Mouse (Mus musculus): ENCODE measurements at regions not wholly inside any gene's neighbourhood (a gene's known extent, or its start where the extent isn't known, plus 50 kb on each side); places are given as distances from the start of the nearest gene placed in this dataset.
A peak's percentile ranks its signal among the peaks of the same experiment; 100 is the strongest.

GRCm38 (mm10) chr4:55711500-55712341 is 179.5 kb upstream of the Klf4 start:
- ATAC-seq (ENCODE audit: insufficient read depth, low FRiP score, low read depth), result peak; percentile 58; the same call in 1 of the 2 replicates

GRCm38 (mm10) chr4:55710476-55710875 is 178.2 kb upstream of the Klf4 start:
- 73% methylated on average over 5 of the region's 5 CpGs for WGBS
- Histone ChIP-seq H3K4me2 (no peak overlapping the region), H3K9ac (no peak overlapping the region), H3K27me3 (replicated peaks) (no peaks in the 10 kb centered on the region), H3K4me3 (replicated peaks) (no peak overlapping the region), H3K36me3 (no peaks in the 10 kb centered on the region), H3K27ac (no peak overlapping the region), H3K4me1 (0 out of 2 replicates have a peak, but pooled peaks cover 9% of the 10 kb centered on the region), H3K9me3 (no peaks in the 10 kb centered on the region)
- ATAC-seq (ENCODE audit: insufficient read depth, low FRiP score, low read depth), result no peak

More at GRCm38 (mm10) chr4:55711500-55712341, 179.5 kb upstream of the Klf4 start:
- H3K4me2 ChIP-seq, result no peak overlapping the region
- no peaks in the 10 kb centered on the region for H3K27me3 ChIP-seq (replicated peaks)
- H3K9me3 ChIP-seq, result no peaks in the 10 kb centered on the region
- 54% methylated on average over 13 of the region's 13 CpGs for WGBS
- no peak overlapping the region for H3K9ac ChIP-seq
- 0 out of 2 replicates have a peak, but pooled peaks cover 9% of the 10 kb centered on the region for H3K4me1 ChIP-seq
- H3K36me3 ChIP-seq, result no peaks in the 10 kb centered on the region
- H3K4me3 ChIP-seq (replicated peaks), result no peak overlapping the region
- no peak overlapping the region for H3K27ac ChIP-seq

DNA sequence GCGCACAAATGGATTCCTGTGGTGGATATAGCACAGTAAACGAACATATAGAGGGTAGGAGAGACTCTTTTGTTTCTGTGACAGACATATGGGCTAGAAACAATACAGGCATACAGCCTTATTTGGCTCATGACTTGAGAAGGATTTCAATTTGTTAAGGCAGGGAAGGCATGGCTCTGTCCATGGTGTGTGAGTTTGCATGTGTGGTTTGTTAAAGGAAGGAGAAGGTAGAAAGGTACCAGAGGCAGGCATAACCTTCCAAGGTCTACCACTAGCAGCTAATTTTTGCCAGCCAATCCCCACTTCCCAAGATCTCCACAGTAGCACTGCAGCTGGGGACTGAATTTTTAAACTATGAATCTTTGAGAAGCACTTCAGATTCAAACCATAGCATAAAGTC is 176.5 kb upstream of the Klf4 start:
- Histone ChIP-seq H3K4me2 (no peak overlapping the region), H3K27ac (no peak overlapping the region), H3K9me3 (no peaks in the 10 kb centered on the region), H3K4me3 (replicated peaks) (no peak overlapping the region), H3K27me3 (replicated peaks) (no peaks in the 10 kb centered on the region), H3K9ac (no peak overlapping the region), H3K36me3 (no peaks in the 10 kb centered on the region), H3K4me1 (0 out of 2 replicates have a peak, but pooled peaks cover 9% of the 10 kb centered on the region)
- no peak for ATAC-seq (ENCODE audit: insufficient read depth, low FRiP score, low read depth)
- WGBS, result 77% methylated on average over 2 of the region's 2 CpGs

- H3K27ac ChIP-seq, result no peak overlapping the region
- no peaks in the 10 kb centered on the region for H3K36me3 ChIP-seq
- no peak overlapping the region for H3K4me2 ChIP-seq
- ATAC-seq (ENCODE audit: insufficient read depth, low FRiP score, low read depth), result no peak
- 0 out of 2 replicates have a peak, but pooled peaks cover 9% of the 10 kb centered on the region for H3K4me1 ChIP-seq
- 84% methylated on average over 10 of the region's 10 CpGs for WGBS
- no peaks in the 10 kb centered on the region for H3K27me3 ChIP-seq (replicated peaks)
- H3K9ac ChIP-seq, result no peak overlapping the region
- H3K9me3 ChIP-seq, result no peaks in the 10 kb centered on the region
- no peak overlapping the region for H3K4me3 ChIP-seq (replicated peaks)
Observed at GRCm38 (mm10) chr4:55707916-55708315, 175.7 kb upstream of the Klf4 start.

DNA sequence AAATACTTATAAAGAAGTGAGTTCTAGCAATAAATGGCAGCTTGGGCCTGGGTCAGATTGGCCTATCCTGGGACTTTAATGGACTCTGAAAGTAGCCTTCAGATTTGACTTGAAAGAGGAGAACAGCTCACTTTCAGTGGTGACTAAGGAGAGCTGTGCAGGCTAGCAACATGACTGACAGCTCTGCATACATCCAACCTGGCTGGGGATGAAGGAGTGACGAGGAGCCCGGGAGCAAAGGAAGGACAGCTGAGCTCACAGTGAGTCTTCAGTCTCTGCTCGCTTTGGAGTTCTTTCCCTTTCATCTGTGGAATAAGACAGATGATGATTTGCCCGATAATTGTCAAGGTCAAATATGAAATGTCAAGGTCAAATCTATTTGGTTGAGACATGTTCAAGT is 172.7 kb upstream of the Klf4 start:
- no peak for ATAC-seq (ENCODE audit: insufficient read depth, low FRiP score, low read depth)
- no peaks in the 10 kb centered on the region for H3K36me3 ChIP-seq

GRCm38 (mm10) chr4:55703346-55703916 is 171.2 kb upstream of the Klf4 start:
- 83% methylated on average over 2 of the region's 2 CpGs for WGBS
- no peak overlapping the region for H3K27ac ChIP-seq
- H3K27me3 ChIP-seq (replicated peaks), result no peaks in the 10 kb centered on the region
- peaks cover 3% of the 10 kb centered on the region; the same call in 1 of the 2 replicates for H3K4me1 ChIP-seq
- no peaks in the 10 kb centered on the region for H3K9me3 ChIP-seq
- H3K36me3 ChIP-seq, result no peaks in the 10 kb centered on the region
- ATAC-seq (ENCODE audit: insufficient read depth, low FRiP score, low read depth), result no peak
- no peak overlapping the region for H3K4me3 ChIP-seq (replicated peaks)
- H3K4me2 ChIP-seq, result no peak overlapping the region
- no peak overlapping the region for H3K9ac ChIP-seq

More for the DNA sequence above, 172.7 kb upstream of the Klf4 start:
- H3K9ac ChIP-seq, result no peak overlapping the region
- no peak overlapping the region for H3K27ac ChIP-seq
- H3K9me3 ChIP-seq, result no peaks in the 10 kb centered on the region
- H3K4me2 ChIP-seq, result no peak overlapping the region
- H3K27me3 ChIP-seq (replicated peaks), result no peaks in the 10 kb centered on the region
- no peak overlapping the region for H3K4me3 ChIP-seq (replicated peaks)
- peaks cover 1% of the 10 kb centered on the region; the same call in 1 of the 2 replicates for H3K4me1 ChIP-seq
- WGBS, result 57% methylated on average over 4 of the region's 4 CpGs

DNA sequence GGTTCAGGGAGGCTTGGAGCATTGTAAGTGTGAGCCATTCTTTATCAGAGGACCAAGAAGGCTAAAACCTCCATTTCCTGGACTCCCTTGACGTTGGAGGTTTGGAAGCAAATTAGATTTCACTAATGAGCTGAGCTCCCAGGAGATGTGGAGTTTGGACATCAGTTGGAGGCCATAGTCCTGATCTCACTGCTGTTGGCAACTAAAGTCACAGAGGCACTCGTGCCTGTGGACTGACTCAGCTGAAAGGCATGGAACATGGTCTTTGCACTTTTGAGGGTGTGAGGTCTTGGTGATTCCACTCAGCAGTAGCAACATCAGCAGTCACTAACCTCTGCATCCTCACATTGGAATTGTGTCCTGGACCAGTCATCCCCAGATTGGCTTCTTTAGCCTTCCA is 169.1 kb upstream of the Klf4 start:
- Histone ChIP-seq H3K4me2 (no peak overlapping the region), H3K9me3 (no peaks in the 10 kb centered on the region), H3K4me1 (peaks cover 3% of the 10 kb centered on the region; the same call in 1 of the 2 replicates), H3K4me3 (replicated peaks) (no peak overlapping the region), H3K27me3 (replicated peaks) (no peaks in the 10 kb centered on the region), H3K36me3 (no peaks in the 10 kb centered on the region), H3K9ac (no peak overlapping the region), H3K27ac (no peak overlapping the region)
- ATAC-seq (ENCODE audit: insufficient read depth, low FRiP score, low read depth), result no peak
- WGBS, result 85% methylated on average over 2 of the region's 2 CpGs

- no peaks in the 10 kb centered on the region for H3K9me3 ChIP-seq
- peaks cover 3% of the 10 kb centered on the region; the same call in 1 of the 2 replicates for H3K4me1 ChIP-seq
- 43% methylated on average over 8 of the region's 8 CpGs for WGBS
- no peak overlapping the region for H3K9ac ChIP-seq
- H3K4me2 ChIP-seq, result no peak overlapping the region
- H3K27me3 ChIP-seq (replicated peaks), result no peaks in the 10 kb centered on the region
- no peak overlapping the region for H3K4me3 ChIP-seq (replicated peaks)
- H3K36me3 ChIP-seq, result no peaks in the 10 kb centered on the region
- no peak overlapping the region for H3K27ac ChIP-seq
- no peak for ATAC-seq (ENCODE audit: insufficient read depth, low FRiP score, low read depth)
Observed at GRCm38 (mm10) chr4:55699917-55700316, 167.7 kb upstream of the Klf4 start.

DNA sequence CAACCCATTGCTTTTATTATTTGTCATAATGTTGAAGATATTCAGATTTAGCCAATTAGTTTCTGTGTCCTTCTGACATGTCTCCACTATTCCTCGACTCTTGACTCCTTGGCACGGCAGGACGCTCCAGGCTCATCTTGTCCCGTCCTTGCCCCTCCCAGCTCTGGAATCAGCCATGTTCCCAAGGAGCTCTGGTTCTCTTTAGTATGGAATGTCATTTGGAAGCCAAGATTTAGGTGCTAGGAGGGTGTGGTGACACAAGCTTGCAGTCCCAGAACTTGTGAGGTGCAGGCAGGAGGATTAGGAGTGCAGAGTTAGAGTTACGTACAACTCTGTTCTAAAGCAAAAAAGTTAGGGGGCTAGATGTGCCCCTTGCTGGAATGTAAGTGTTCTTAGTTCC is 166.9 kb upstream of the Klf4 start:
- Histone ChIP-seq H3K4me1 (peaks cover 3% of the 10 kb centered on the region; the same call in 1 of the 2 replicates), H3K9me3 (no peaks in the 10 kb centered on the region), H3K27ac (no peak overlapping the region), H3K4me3 (replicated peaks) (no peak overlapping the region), H3K4me2 (no peak overlapping the region), H3K9ac (no peak overlapping the region), H3K36me3 (no peaks in the 10 kb centered on the region), H3K27me3 (replicated peaks) (no peaks in the 10 kb centered on the region)
- ATAC-seq (ENCODE audit: insufficient read depth, low FRiP score, low read depth), result no peak
- 73% methylated on average over 5 of the region's 5 CpGs for WGBS

DNA sequence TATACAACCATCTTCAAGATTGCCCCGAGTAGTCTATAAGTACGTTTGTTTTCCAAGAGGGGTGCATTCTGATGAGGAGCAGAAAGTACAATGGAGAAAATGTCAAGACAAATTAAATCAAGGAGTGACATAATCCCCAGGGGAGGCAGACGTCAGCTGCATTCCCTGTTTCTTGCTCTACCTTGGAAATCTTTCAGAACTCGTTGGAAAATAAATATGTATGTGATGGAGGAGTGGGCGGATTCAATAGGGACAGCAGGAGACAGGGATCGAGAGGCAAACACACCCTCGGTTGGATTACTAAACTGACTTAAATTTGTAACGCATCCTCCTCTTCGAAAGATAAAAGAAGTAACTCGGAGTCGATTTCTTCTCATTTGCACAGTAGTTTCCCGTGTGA is 164.8 kb upstream of the Klf4 start:
- WGBS, result 58% methylated on average over 12 of the region's 12 CpGs
- no peak for ATAC-seq (ENCODE audit: insufficient read depth, low FRiP score, low read depth)
- Histone ChIP-seq H3K4me3 (replicated peaks) (no peak overlapping the region), H3K4me1 (peaks cover 3% of the 10 kb centered on the region; the same call in 1 of the 2 replicates), H3K9ac (no peak overlapping the region), H3K27ac (no peak overlapping the region), H3K9me3 (no peaks in the 10 kb centered on the region), H3K36me3 (no peaks in the 10 kb centered on the region), H3K4me2 (no peak overlapping the region), H3K27me3 (replicated peaks) (no peaks in the 10 kb centered on the region)

GRCm38 (mm10) chr4:55696428-55696827 is 164.2 kb upstream of the Klf4 start:
- Histone ChIP-seq H3K4me1 (peaks cover 3% of the 10 kb centered on the region; the same call in 1 of the 2 replicates), H3K4me2 (no peak overlapping the region), H3K9ac (no peak overlapping the region), H3K4me3 (replicated peaks) (no peak overlapping the region), H3K27me3 (replicated peaks) (no peaks in the 10 kb centered on the region), H3K36me3 (no peaks in the 10 kb centered on the region), H3K27ac (no peak overlapping the region), H3K9me3 (no peaks in the 10 kb centered on the region)
- WGBS, result 14% methylated on average over 1 of the region's 1 CpGs
- no peak for ATAC-seq (ENCODE audit: insufficient read depth, low FRiP score, low read depth)

DNA sequence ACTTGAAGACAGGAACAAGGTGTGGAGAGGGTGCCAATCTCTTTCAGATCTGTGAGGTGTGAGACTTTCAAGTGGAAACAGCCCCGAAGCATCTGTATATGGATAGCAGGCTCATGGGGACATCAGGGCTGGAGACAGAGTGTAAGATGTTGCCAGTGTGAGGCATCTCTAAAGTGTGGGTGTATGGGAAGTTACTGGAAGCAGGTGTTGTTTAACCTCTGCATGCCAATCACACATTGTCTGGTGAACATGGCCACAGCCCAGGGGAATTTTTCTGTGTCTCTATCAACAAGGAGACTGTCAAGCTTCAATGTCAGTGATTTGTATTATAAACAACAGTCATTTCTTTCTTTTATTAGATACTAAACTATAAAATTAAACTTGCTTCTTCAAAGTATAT is 163.0 kb upstream of the Klf4 start:
- no peaks in the 10 kb centered on the region for H3K9me3 ChIP-seq
- H3K27ac ChIP-seq, result no peak overlapping the region
- ATAC-seq (ENCODE audit: insufficient read depth, low FRiP score, low read depth), result no peak
- no peak overlapping the region for H3K4me2 ChIP-seq
- H3K27me3 ChIP-seq (replicated peaks), result no peaks in the 10 kb centered on the region
- WGBS, result 96% methylated on average over 1 of the region's 1 CpGs
- H3K4me1 ChIP-seq, result peaks cover 3% of the 10 kb centered on the region; the same call in 1 of the 2 replicates
- no peak overlapping the region for H3K9ac ChIP-seq
- no peak overlapping the region for H3K4me3 ChIP-seq (replicated peaks)
- H3K36me3 ChIP-seq, result no peaks in the 10 kb centered on the region
